Mouse (Mus musculus): ENCODE data around the gene Sgms1. TPM values are rescaled to one million over a fixed set of nuclear protein-coding genes. Genes with fewer than 3 reads are reported as not detected.

The Sgms1 gene
- total RNA-seq, 2 experiments from 2014 or later: 44.9 to 48.3 TPM

GRCm38 (mm10) chr19:32302835-32303381, 86.6 kb downstream of the Sgms1 start:
- ATAC-seq (ENCODE audit: poor library complexity, severe bottlenecking): no peak

GRCm38 (mm10) chr19:32301568-32301967, 87.9 kb downstream of the Sgms1 start:
- ATAC-seq (ENCODE audit: poor library complexity, severe bottlenecking): no peak

GRCm38 (mm10) chr19:32298221-32298620, 91.3 kb downstream of the Sgms1 start:
- peak; percentile 93 for ATAC-seq (ENCODE audit: poor library complexity, severe bottlenecking)

- no peak for ATAC-seq (ENCODE audit: poor library complexity, severe bottlenecking)
Measured at GRCm38 (mm10) chr19:32296863-32297262, 92.7 kb downstream of the Sgms1 start.

GRCm38 (mm10) chr19:32295581-32295980, 93.9 kb downstream of the Sgms1 start:
- no peak for ATAC-seq (ENCODE audit: poor library complexity, severe bottlenecking)

- ATAC-seq (ENCODE audit: poor library complexity, severe bottlenecking): peak; percentile 47
Measured at GRCm38 (mm10) chr19:32292782-32293776, 96.4 kb downstream of the Sgms1 start.

- ATAC-seq (ENCODE audit: poor library complexity, severe bottlenecking): peak; percentile 84
Measured at GRCm38 (mm10) chr19:32292067-32292739, 97.3 kb downstream of the Sgms1 start.

GRCm38 (mm10) chr19:32291130-32291529, 98.4 kb downstream of the Sgms1 start:
- no peak for ATAC-seq (ENCODE audit: poor library complexity, severe bottlenecking)

GRCm38 (mm10) chr19:32288895-32289294, 100.6 kb downstream of the Sgms1 start:
- no peak for ATAC-seq (ENCODE audit: poor library complexity, severe bottlenecking)

GRCm38 (mm10) chr19:32287839-32288238, 101.7 kb downstream of the Sgms1 start:
- no peak for ATAC-seq (ENCODE audit: poor library complexity, severe bottlenecking)

- ATAC-seq (ENCODE audit: poor library complexity, severe bottlenecking): no peak
Measured at GRCm38 (mm10) chr19:32285455-32285831, 104.1 kb downstream of the Sgms1 start.

- no peak for ATAC-seq (ENCODE audit: poor library complexity, severe bottlenecking)
Measured at GRCm38 (mm10) chr19:32284681-32285454, 104.6 kb downstream of the Sgms1 start.

GRCm38 (mm10) chr19:32281917-32282316, 107.6 kb downstream of the Sgms1 start:
- ATAC-seq (ENCODE audit: poor library complexity, severe bottlenecking): no peak

GRCm38 (mm10) chr19:32280380-32280779, 109.1 kb downstream of the Sgms1 start:
- no peak for ATAC-seq (ENCODE audit: poor library complexity, severe bottlenecking)

GRCm38 (mm10) chr19:32279400-32279799, 110.1 kb downstream of the Sgms1 start:
- ATAC-seq (ENCODE audit: poor library complexity, severe bottlenecking): no peak

- no peak for ATAC-seq (ENCODE audit: poor library complexity, severe bottlenecking)
Measured at GRCm38 (mm10) chr19:32277869-32278268, 111.6 kb downstream of the Sgms1 start.

GRCm38 (mm10) chr19:32277287-32277686, 112.2 kb downstream of the Sgms1 start:
- ATAC-seq (ENCODE audit: poor library complexity, severe bottlenecking): no peak

- ATAC-seq (ENCODE audit: poor library complexity, severe bottlenecking): peak; percentile 87
Measured at GRCm38 (mm10) chr19:32276817-32277216, 112.7 kb downstream of the Sgms1 start.

- ATAC-seq (ENCODE audit: poor library complexity, severe bottlenecking): no peak
Measured at GRCm38 (mm10) chr19:32276263-32276662, 113.3 kb downstream of the Sgms1 start.

- ATAC-seq (ENCODE audit: poor library complexity, severe bottlenecking): peak; percentile 41
Measured at GRCm38 (mm10) chr19:32275068-32275925, 114.2 kb downstream of the Sgms1 start.

Data from megakaryocyte, adult 5-6 weeks (primary cell).